ENCODE assay signal across 9 mouse cellular contexts in the genomic region with DNA sequence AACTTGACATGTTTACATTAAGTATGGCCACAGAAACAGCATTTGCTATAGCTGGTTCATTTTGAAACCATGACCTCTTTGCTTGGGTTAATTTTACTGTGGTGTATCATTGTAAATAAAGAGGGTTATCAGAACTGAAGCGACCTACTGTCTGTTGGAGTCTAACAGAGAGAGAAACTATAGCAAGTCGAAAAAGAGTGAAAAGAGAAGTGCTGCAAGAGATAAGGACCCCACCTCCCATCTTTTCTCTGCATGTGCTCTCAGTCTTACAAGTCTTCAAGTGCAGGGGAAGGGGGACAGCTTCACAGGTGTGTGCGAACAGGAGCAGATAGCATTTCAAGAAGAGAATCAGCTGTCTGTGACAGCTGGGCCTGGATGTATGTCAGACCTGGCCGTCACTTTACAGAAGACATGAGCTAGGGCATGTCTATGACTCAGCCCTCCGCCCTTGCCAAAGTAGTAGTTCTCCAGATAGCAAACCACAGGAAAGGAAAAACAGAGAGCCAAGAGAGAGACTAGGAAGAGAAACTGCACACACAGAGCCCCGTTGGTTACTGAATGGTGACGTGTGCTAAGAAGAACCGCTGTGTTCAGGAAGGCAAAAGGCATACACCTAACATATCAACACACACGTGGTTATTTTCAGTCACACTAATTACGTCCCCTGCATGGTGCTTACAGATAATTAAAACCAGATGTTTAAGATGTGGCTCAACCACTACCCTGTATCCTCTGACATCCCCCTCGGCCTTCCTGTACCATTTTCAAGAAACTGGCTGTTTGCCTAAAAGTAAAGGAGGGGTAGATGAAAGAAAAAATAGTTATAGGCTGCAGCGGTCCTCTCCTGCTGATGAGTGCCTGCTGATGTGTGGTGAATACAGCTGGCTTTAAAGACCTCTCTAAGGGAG.
DNase-seq lines count a peak whose midpoint lies in the region; ATAC-seq and TF ChIP-seq lines count a peak whose summit lies in the region.
"Had no signal": no experiment of that assay in that cellular context is flagged by ENCODE, and none has a peak within 500 bp of the region (broad histone marks: within the 10 kb centered on the region; RNA-seq: fewer than 3 reads in every experiment).

No protein-coding gene starts in this region.

- no peak overlapping the region; the same call in 1 of the 2 replicates for H3K27ac ChIP-seq in kidney, postnatal 0 days
- no peak overlapping the region for H3K27ac ChIP-seq in kidney, embryonic 16.5 days (ENCODE audit: low read length)
- H3K27ac ChIP-seq in brown adipose tissue, adult 24 weeks (replicated peaks; ENCODE audit: low read depth, low read length) = peak overlapping the region; percentile 51; the same call in 1 of the 2 replicates
- peak overlapping the region; percentile 79 to 80 for H3K27ac ChIP-seq in heart, embryonic 14.5 days (replicated peaks in 1 of 2; ENCODE audit: control insufficient read depth in 1 of 2, insufficient read depth in 1 of 2, low read depth in 2 of 2, low read length in 2 of 2)
- peak overlapping the region; percentile 40; the same call in 1 of the 2 replicates for H3K27ac ChIP-seq in lung, embryonic 16.5 days (ENCODE audit: low read length)
- no peak overlapping the region for H3K27ac ChIP-seq in midbrain, postnatal 0 days (ENCODE audit: low read depth, low read length)
- H3K27ac ChIP-seq: midbrain, embryonic 12.5 days had no signal

- ATAC-seq in kidney, postnatal 0 days (replicated peaks; ENCODE audit: low FRiP score, low read depth) = no peak
- no peak for ATAC-seq in kidney, embryonic 16.5 days (ENCODE audit: low FRiP score, low TSS enrichment)
- ATAC-seq in heart, embryonic 14.5 days (ENCODE audit: insufficient number of reproducible peaks, insufficient read depth, low FRiP score, low read depth) = peak; percentile 84
- peak; percentile 71 for ATAC-seq in lung, embryonic 16.5 days (ENCODE audit: low read depth)
- no peak for ATAC-seq in midbrain, postnatal 0 days (ENCODE audit: low FRiP score)

- no peaks in the 10 kb centered on the region for H3K36me3 ChIP-seq in kidney, postnatal 0 days (ENCODE audit: insufficient read depth, low read length)
- H3K36me3 ChIP-seq in kidney, embryonic 16.5 days (ENCODE audit: insufficient read depth, low read length) = no peaks in the 10 kb centered on the region
- no peaks in the 10 kb centered on the region for H3K36me3 ChIP-seq in heart, embryonic 14.5 days (ENCODE audit: control insufficient read depth, insufficient read depth, low read length)
- H3K36me3 ChIP-seq in lung, embryonic 16.5 days (ENCODE audit: control insufficient read depth, insufficient read depth, low read length) = no peaks in the 10 kb centered on the region
- H3K36me3 ChIP-seq in midbrain, postnatal 0 days (ENCODE audit: insufficient read depth, low read length) = no peaks in the 10 kb centered on the region
- H3K36me3 ChIP-seq: midbrain, embryonic 12.5 days had no signal

- H3K4me1 ChIP-seq in kidney, postnatal 0 days (replicated peaks; ENCODE audit: insufficient read depth, low read length) = 0 out of 2 replicates have a peak, but pooled peaks cover 6% of the 10 kb centered on the region
- H3K4me1 ChIP-seq in kidney, embryonic 16.5 days (ENCODE audit: insufficient read depth, low read length) = no peaks in the 10 kb centered on the region
- no peaks in the 10 kb centered on the region; the same call in 1 of the 2 replicates for H3K4me1 ChIP-seq in brown adipose tissue, adult 24 weeks (ENCODE audit: control insufficient read depth, insufficient read depth, insufficient read length, low read length)
- peaks cover 10 to 30% of the 10 kb centered on the region in 2 experiments for H3K4me1 ChIP-seq in heart, embryonic 14.5 days (ENCODE audit: control insufficient read depth in 2 of 2, insufficient read depth in 2 of 2, low read length in 2 of 2)
- H3K4me1 ChIP-seq in lung, embryonic 16.5 days (replicated peaks; ENCODE audit: control insufficient read depth, insufficient read depth, low read length) = peaks cover 14% of the 10 kb centered on the region
- no peaks in the 10 kb centered on the region for H3K4me1 ChIP-seq in midbrain, postnatal 0 days (ENCODE audit: insufficient read depth, low read length)
- H3K4me1 ChIP-seq: midbrain, embryonic 12.5 days had no signal

- DNase-seq in kidney, postnatal 0 days (ENCODE audit: low spot score) = peak; percentile 41
- DNase-seq in T-cell, adult 2 months (ENCODE audit: low spot score) = no peak
- no peak for DNase-seq in thymus, postnatal 0 days (ENCODE audit: low spot score)
- DNase-seq in midbrain, postnatal 0 days (ENCODE audit: low spot score) = no peak

- H3K9ac ChIP-seq in kidney, postnatal 0 days (ENCODE audit: low read depth, low read length) = no peak overlapping the region
- H3K9ac ChIP-seq in kidney, embryonic 16.5 days (replicated peaks; ENCODE audit: low read length) = no peak overlapping the region
- peak overlapping the region; percentile 19 for H3K9ac ChIP-seq in heart, embryonic 14.5 days (ENCODE audit: low read length)
- no peak overlapping the region for H3K9ac ChIP-seq in lung, embryonic 16.5 days (ENCODE audit: low read length)
- H3K9ac ChIP-seq in midbrain, postnatal 0 days (replicated peaks; ENCODE audit: low read length, poor library complexity, severe bottlenecking) = no peak overlapping the region
- H3K9ac ChIP-seq: midbrain, embryonic 12.5 days had no signal

- no peaks in the 10 kb centered on the region for H3K27me3 ChIP-seq in kidney, postnatal 0 days (ENCODE audit: insufficient read depth, low read length)
- no peaks in the 10 kb centered on the region for H3K27me3 ChIP-seq in kidney, embryonic 16.5 days (ENCODE audit: insufficient read depth, low read length)
- H3K27me3 ChIP-seq in heart, embryonic 14.5 days (ENCODE audit: control insufficient read depth, insufficient read depth, low read length) = no peaks in the 10 kb centered on the region
- no peaks in the 10 kb centered on the region for H3K27me3 ChIP-seq in lung, embryonic 16.5 days (ENCODE audit: control insufficient read depth, insufficient read depth, low read depth, low read length)
- H3K27me3 ChIP-seq in midbrain, postnatal 0 days (ENCODE audit: insufficient read depth, low read length) = no peaks in the 10 kb centered on the region
- H3K27me3 ChIP-seq: midbrain, embryonic 12.5 days had no signal

- WGBS in kidney, postnatal 0 days = 52% methylated on average over 12 of the region's 12 CpGs
- WGBS in kidney, embryonic 16.5 days = 57% methylated on average over 12 of the region's 12 CpGs
- 5% methylated on average over 12 of the region's 12 CpGs for WGBS in heart, embryonic 14.5 days
- 34% methylated on average over 12 of the region's 12 CpGs for WGBS in lung, embryonic 16.5 days
- WGBS in midbrain, postnatal 0 days = 73% methylated on average over 12 of the region's 12 CpGs

- H3K4me3 ChIP-seq in kidney, postnatal 0 days (replicated peaks; ENCODE audit: low read depth, low read length) = no peak overlapping the region
- no peak overlapping the region for H3K4me3 ChIP-seq in kidney, embryonic 16.5 days (ENCODE audit: low read length)
- no peak overlapping the region for H3K4me3 ChIP-seq in brown adipose tissue, adult 24 weeks (ENCODE audit: insufficient read depth, low read depth, low read length)
- peak overlapping the region in 1 of 2 experiments; percentile 5; a peak in 3 of 4 replicates for H3K4me3 ChIP-seq in heart, embryonic 14.5 days (ENCODE audit: control insufficient read depth in 1 of 2, insufficient read depth in 1 of 2, low read depth in 1 of 2, low read length in 2 of 2)
- no peak overlapping the region for H3K4me3 ChIP-seq in lung, embryonic 16.5 days (ENCODE audit: low read length)
- H3K4me3 ChIP-seq in midbrain, postnatal 0 days (ENCODE audit: low read depth, low read length) = no peak overlapping the region
- H3K4me3 ChIP-seq: midbrain, embryonic 12.5 days had no signal

- no peak overlapping the region for H3K4me2 ChIP-seq in kidney, postnatal 0 days (ENCODE audit: low read length)
- no peak overlapping the region for H3K4me2 ChIP-seq in kidney, embryonic 16.5 days (replicated peaks; ENCODE audit: low read depth, low read length)
- peak overlapping the region; percentile 45 for H3K4me2 ChIP-seq in heart, embryonic 14.5 days (ENCODE audit: low read length)
- 0 out of 2 replicates have a peak overlapping the region, but pooled peaks have one; percentile 19 for H3K4me2 ChIP-seq in lung, embryonic 16.5 days (ENCODE audit: low read depth, low read length)
- no peak overlapping the region for H3K4me2 ChIP-seq in midbrain, postnatal 0 days (ENCODE audit: low read depth, low read length, poor library complexity, severe bottlenecking)
- H3K4me2 ChIP-seq: midbrain, embryonic 12.5 days had no signal

- H3K9me3 ChIP-seq in kidney, postnatal 0 days (replicated peaks; ENCODE audit: low read length) = no peaks in the 10 kb centered on the region
- no peaks in the 10 kb centered on the region for H3K9me3 ChIP-seq in kidney, embryonic 16.5 days (ENCODE audit: low read length)
- H3K9me3 ChIP-seq in heart, embryonic 14.5 days (ENCODE audit: control insufficient read depth, low read length) = no peaks in the 10 kb centered on the region
- H3K9me3 ChIP-seq in lung, embryonic 16.5 days (ENCODE audit: control insufficient read depth, low read length) = no peaks in the 10 kb centered on the region
- H3K9me3 ChIP-seq in midbrain, postnatal 0 days (ENCODE audit: low read length) = no peaks in the 10 kb centered on the region
- H3K9me3 ChIP-seq: midbrain, embryonic 12.5 days had no signal

- TF ChIP-seq CTCF in kidney, postnatal 0 days (IDR thresholded peaks at IDR 0.05; ENCODE audit: low read depth) = no peak
- TF ChIP-seq CTCF in midbrain, postnatal 0 days (IDR thresholded peaks at IDR 0.05) = no peak

Comparison
In these comparisons a context has a peak if more than half of its experiments do, and no peak if none do; other contexts are left out.
1. ATAC-seq: peak in heart, embryonic 14.5 days (single experiment) and lung, embryonic 16.5 days (single experiment); none in kidney, postnatal 0 days (single experiment), kidney, embryonic 16.5 days (single experiment) and midbrain, postnatal 0 days (single experiment).
2. H3K27ac ChIP-seq: peak in brown adipose tissue, adult 24 weeks (single experiment), heart, embryonic 14.5 days (2 of 2) and lung, embryonic 16.5 days (single experiment); none in kidney, postnatal 0 days (single experiment), kidney, embryonic 16.5 days (single experiment) and midbrain, postnatal 0 days (single experiment).
3. H3K4me2 ChIP-seq: peak in heart, embryonic 14.5 days (single experiment) and lung, embryonic 16.5 days (single experiment); none in kidney, postnatal 0 days (single experiment), kidney, embryonic 16.5 days (single experiment) and midbrain, postnatal 0 days (single experiment).